Mouse (Mus musculus): ENCODE measurements at regions not wholly inside any gene's neighbourhood (a gene's known extent, or its start where the extent isn't known, plus 50 kb on each side); places are given as distances from the start of the nearest gene placed in this dataset.
A peak's percentile ranks its signal among the peaks of the same experiment; 100 is the strongest.

DNA sequence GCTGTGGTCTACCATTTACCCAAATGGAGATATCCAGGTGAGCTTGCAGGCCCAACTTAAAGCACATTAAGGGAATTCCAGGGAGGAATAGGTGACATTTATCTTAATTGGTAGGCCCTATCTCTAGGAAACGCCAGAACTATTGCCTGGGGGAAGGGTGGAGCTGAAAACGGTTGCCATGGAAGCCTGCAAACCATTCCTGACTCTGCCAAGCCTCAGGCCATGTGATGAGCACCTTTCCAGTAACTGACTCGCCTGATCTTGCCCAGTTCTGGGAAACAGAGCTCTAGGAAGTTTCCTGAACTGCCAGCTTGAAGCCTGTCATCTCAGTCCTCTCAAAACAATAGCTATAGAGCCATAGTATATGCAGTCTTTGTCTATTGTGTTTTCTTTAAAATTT lies 297.0 kb downstream of the Slitrk5 start:
- no peak for DNase-seq

DNA sequence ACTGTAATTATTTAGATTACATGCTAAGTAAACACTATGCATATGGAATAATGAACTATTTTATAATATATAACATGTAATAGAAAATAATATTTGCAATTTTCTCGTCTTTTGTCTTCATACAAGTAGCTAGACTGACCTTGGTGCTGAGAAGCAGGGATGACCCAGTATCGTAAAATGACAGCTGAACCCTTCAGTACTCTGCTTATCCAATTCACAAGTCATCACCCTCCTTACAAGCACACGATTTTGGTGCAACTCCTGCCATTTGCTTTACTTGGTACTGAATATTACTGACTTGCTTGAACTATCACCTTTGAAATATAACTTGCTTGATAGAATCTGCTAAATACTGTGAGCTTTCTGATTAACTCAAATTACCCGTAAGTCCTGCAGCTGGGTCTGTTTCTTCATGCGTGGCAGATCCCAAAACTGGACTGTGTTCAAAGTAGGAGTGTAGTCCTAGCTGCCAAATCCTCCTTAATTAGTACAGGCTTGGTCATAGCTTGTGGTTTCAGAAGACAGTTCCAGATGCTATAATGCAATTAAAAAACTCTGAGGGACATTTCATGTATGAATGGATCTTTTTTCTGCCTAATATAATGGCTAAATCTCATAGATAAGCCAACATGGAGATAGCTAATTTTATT lies 321.0 kb downstream of the Slitrk5 start:
- DNase-seq = peak; percentile 46 to 49

DNA sequence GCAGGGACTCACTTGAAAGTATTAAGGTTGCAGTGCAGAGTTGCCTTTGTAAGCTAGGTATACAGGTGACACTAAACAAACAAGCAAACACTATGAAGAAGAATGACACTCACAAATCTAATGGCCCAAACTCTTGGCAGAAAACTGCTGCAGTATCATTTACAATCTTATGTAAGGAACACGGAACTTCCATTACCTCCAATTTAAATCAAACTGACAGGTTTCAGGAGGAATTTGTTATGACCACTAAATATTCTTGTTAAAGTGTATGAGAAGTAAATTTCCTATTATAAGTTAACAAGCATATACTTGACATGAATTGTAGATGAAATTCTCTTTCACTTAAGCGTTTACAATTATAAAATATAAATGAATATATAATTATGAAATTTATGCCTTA lies 327.2 kb downstream of the Slitrk5 start:
- no peak for DNase-seq

DNA sequence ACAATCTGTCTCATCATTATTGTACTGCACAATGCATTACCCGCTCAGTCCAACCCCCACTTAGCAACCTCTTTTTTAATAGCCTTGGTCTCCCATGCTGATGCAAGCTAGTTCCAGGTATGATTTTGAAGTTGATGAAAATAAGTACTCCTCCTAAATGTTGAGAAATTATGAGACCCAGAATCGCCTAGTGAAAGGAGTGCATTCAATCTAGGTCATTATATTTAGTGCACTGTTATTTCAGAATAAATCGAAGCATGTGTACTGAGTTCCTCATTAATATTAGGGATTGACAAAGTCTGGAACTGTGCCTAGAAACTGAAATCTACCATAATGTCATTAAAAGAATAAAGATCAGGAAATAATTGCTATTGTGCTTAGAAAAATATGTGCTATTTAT lies 328.0 kb downstream of the Slitrk5 start:
- DNase-seq = no peak

DNA sequence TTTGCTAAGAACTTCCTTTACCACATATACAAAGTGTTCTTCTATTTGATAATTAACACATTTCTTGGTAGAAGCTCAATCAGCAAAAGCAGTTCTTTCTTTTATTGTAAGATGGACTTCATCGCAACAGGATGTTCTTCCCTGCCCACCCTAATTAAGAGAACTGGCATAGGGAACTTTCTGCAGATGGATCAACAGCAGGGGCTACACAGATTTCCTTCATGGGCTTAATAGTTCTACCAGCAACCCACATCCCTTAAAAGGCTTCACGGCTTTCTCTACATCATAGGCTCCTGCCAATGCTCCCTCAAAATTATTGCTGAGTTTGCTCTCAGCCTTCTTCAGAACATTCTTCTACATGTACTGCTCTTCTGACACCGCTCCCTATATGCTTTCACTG lies 333.8 kb downstream of the Slitrk5 start:
- DNase-seq = peak; percentile 24 to 56

DNA sequence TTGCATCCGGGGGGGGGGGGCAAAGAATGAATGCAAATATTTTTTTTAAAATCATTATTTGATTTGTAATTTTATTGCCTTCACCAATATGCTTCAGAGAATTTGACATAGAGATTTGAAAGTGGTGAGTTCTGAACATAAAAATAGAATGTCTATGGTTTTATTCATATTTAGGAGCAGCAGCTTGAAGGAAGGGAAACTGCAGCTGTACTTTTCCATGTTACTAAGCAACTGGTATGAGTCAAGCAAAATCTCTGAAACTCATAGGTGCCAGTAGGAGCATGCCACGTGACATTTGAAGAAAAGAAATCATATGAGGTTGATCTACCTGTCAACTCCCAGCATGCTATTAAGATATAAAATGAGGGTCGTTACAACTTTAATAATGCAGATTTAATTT lies 354.4 kb downstream of the Slitrk5 start:
- no peak for DNase-seq

DNA sequence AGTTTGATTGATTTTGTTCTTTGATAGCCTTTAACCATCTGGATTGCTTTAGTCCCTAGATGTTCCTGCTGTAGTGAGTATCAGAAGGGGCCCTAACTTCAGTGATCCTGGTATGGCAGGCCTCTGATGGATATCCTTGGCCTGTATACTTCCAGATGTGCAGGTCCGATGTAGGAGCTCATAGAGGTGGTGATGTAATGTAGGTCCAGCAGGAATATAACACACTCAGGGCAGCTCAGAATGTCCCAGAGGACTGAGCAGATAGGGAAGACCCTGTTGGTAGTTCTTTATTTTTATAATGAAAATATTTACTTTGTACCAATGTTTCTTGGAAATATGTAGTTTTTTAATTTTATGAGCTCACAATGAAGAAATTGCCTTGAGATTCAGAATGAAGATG lies 400.2 kb downstream of the Slitrk5 start:
- no peak for DNase-seq

Measured in cerebellum, postnatal 14 days (tissue).